Mouse (Mus musculus): Measurements from ENCODE around the gene Lrig1. TPM values are rescaled to one million over a fixed set of nuclear protein-coding genes. Genes with fewer than 3 reads are reported as not detected.
A peak's percentile ranks its signal among the peaks of the same experiment; 100 is the strongest.

Gene Lrig1
- polyA plus RNA-seq, 1 experiment from 2014 or later, result 23.8 TPM

DNA sequence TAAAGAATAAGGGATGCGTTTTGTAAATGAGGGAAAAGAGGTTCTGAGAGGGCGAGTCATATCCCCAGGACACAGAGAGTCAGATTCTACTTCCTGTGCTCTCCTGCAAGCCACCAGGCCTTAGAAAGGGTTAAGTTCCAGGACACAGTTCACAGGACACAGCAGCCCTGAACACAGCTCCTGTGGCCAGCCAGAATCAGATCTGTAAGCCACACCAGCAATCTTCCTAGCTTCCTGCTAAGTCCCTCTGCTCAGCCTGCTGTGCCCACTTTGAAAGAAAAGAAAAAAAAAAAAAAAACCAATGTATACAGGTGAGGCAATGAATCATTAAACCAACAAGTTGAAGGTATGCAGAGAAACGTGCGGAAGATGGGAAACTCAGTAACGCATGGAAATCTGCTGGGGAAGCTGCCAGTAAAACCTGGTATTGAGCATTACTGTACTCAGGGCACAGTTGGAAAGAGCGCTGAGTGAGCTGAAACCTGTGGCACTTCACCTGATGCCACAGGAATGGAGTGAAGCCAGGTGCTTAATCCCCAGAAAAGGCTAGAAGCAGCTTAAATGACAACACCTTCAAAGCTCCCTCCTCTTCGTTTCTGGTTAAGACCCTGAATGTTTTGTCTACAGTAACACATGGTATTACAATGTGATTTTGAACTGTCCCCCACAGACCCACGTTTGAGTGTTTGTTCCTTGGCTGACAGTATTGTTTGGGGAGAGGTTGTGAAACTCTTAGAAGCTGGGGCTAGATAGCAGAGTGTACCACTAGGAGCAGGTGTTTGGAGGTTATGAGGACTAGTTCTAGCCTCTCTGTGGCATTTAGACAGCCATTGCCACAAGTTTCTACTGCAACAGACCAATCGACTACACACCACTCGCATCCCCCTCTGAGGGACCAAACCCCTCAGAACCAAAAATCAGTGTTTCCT is 46.3 kb downstream of the Lrig1 start:
- no peak overlapping the region for H3K4me3 ChIP-seq
- H3K9me3 ChIP-seq, result no peaks in the 10 kb centered on the region
- no peaks in the 10 kb centered on the region for H3K27me3 ChIP-seq
- ATAC-seq (ENCODE audit: low FRiP score, low read depth), result no peak
- H3K4me1 ChIP-seq (replicated peaks), result peaks cover 44% of the 10 kb centered on the region
- H3K36me3 ChIP-seq, result no peaks in the 10 kb centered on the region
- 76% methylated on average over 10 of the region's 10 CpGs for WGBS
- no peak overlapping the region for H3K9ac ChIP-seq
- no peak overlapping the region for H3K4me2 ChIP-seq
- no peak overlapping the region for H3K27ac ChIP-seq (replicated peaks)

DNA sequence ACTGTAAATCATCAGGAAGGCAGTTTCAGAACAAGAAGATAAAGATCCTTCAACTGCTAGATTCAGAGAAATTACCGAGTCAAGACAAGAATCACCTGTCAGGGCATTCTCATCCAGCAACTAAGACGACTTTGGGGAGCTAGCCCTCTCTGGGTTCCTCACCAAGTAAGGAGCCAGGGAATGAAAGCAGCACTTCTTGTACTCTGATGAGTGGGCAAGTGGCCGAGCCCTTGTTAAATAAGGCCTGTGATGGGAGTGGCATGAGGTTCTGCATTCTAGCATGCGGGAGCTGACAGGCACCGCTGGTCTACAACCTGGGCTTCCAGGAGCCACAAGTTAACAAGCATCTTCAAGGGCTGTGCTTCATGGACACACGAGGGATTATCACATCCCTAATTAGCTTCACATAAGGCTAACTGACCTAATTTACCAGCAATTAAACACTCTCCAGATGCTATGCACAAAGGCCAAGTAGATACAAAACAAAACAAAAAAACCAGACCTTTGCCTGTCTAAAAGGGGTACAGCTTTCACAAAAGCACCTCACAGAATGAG is 47.2 kb downstream of the Lrig1 start:
- no peaks in the 10 kb centered on the region for H3K36me3 ChIP-seq
- H3K4me2 ChIP-seq, result no peak overlapping the region
- H3K27ac ChIP-seq (replicated peaks), result no peak overlapping the region
- H3K9ac ChIP-seq, result no peak overlapping the region
- no peaks in the 10 kb centered on the region for H3K27me3 ChIP-seq
- ATAC-seq (ENCODE audit: low FRiP score, low read depth), result no peak
- no peak overlapping the region for H3K4me3 ChIP-seq
- WGBS, result 62% methylated on average over 6 of the region's 6 CpGs
- H3K4me1 ChIP-seq (replicated peaks), result peaks cover 53% of the 10 kb centered on the region
- no peaks in the 10 kb centered on the region for H3K9me3 ChIP-seq

DNA sequence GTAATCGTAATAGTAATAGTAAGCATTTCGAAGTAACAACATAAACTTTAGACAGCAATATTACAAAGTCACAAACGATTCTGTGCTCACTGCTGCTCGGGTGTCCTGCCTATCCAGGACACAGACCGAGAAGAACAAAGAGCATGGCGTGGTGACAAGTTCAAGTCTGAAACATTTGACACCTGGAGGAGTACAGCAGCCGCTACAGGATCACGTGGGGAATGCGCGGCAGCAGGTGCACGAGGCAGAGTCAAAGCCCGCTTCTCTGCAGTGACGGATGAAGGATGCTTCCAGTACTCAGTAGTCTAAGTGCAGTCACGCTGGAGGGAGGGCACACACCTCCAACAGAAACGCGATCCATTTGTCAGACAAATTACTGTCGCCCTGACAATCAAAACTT is 48.4 kb downstream of the Lrig1 start:
- Histone ChIP-seq H3K27me3 (no peaks in the 10 kb centered on the region), H3K36me3 (no peaks in the 10 kb centered on the region), H3K4me3 (no peak overlapping the region), H3K9ac (no peak overlapping the region), H3K4me1 (replicated peaks) (peaks cover 55% of the 10 kb centered on the region), H3K4me2 (no peak overlapping the region), H3K9me3 (no peaks in the 10 kb centered on the region), H3K27ac (replicated peaks) (no peak overlapping the region)
- no peak for ATAC-seq (ENCODE audit: low FRiP score, low read depth)
- WGBS, result 69% methylated on average over 17 of the region's 17 CpGs

DNA sequence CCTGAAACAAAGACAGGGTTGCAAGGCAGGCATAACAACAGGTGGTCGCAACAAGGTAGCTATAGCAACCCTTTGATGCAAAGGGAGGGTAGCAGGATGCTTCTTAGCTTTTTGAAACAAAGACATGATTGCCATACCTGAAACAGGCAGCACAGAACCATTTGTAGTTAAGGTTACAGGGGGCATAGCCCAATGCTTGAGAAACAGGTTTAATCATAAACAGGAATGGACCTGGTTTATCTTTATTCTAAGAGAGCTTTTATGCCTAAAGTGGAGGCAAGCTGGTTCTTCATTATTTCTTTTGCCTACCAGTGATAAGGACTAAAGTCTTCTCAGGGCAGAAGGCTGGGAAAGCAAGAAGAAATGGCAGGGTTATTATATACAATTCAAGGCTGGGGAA is 50.3 kb downstream of the Lrig1 start:
- no peak for ATAC-seq (ENCODE audit: low FRiP score, low read depth)
- Histone ChIP-seq H3K4me2 (no peak overlapping the region), H3K36me3 (no peaks in the 10 kb centered on the region), H3K27ac (replicated peaks) (0 out of 2 replicates have a peak overlapping the region, but pooled peaks have one; percentile 4), H3K4me3 (no peak overlapping the region), H3K9ac (no peak overlapping the region), H3K27me3 (no peaks in the 10 kb centered on the region), H3K9me3 (no peaks in the 10 kb centered on the region), H3K4me1 (replicated peaks) (peaks cover 50% of the 10 kb centered on the region)
- 61% methylated on average over 1 of the region's 1 CpGs for WGBS

DNA sequence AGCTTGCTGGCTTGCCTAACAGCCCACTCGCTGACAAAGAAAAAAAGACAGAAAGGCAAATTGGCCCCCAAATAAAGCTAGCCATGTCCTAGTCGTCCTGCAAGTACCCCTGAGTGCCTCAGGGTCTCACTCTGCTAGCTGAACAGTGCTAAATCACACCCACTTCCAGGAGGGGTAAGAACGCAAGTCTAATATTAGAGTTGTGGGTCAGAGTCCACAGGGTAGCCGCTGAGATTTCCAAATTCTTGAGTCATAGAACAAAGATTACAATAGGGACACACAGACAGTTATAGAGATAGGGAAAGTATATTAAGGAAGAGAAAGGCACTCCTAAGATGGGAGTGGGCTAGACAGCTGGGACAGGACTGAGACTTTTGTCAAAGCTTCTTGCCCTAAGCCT is 51.5 kb downstream of the Lrig1 start:
- peaks cover 50% of the 10 kb centered on the region for H3K4me1 ChIP-seq (replicated peaks)
- H3K4me3 ChIP-seq, result no peak overlapping the region
- 37% methylated on average over 4 of the region's 4 CpGs for WGBS
- no peak for ATAC-seq (ENCODE audit: low FRiP score, low read depth)
- H3K27ac ChIP-seq (replicated peaks), result peak overlapping the region; percentile 61
- H3K36me3 ChIP-seq, result no peaks in the 10 kb centered on the region
- no peak overlapping the region for H3K9ac ChIP-seq
- no peaks in the 10 kb centered on the region for H3K27me3 ChIP-seq
- H3K4me2 ChIP-seq, result no peak overlapping the region
- no peaks in the 10 kb centered on the region for H3K9me3 ChIP-seq

DNA sequence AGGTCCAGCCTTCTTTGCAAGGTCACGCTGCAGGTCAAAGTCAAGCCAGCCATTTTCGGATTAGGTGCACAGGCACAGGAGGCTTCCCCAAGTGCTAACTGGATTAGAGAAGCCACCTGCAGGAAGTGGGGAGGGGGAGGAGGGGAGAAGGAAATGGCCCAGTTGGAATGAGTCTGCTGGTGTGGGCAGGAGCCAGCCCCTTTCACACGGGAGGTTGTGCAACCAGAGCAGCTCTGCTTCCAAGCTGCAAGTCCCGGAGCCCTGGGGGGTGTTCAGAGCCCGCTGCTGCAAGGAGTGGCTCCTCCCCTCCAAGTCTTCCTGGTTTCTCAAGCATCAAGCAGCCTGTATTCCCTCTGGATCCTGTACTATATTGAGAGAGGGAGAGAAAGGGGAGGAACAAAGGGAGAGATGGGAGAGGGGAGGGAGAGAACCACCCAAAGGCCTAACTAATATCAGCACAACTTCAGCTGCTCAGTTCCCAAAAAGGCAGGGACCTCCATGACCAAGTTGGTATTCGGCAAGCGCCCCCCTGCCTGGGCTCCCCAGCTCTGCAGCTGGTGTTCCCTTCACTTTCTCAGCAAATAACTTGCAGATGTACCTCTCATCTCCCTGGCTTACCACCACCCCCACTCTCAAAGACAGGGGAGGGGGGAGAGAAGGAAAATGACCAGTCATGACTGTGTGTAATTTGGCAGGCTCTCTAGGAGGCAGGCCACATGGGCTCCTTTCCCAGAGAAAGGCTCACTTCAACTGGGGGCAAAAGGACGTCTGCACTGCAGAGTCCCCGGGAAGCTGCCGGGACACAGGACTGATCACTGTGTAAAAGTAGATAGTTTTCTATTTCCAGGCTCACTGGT is 52.2 kb downstream of the Lrig1 start:
- Histone ChIP-seq H3K4me3 (no peak overlapping the region), H3K27me3 (no peaks in the 10 kb centered on the region), H3K9me3 (no peaks in the 10 kb centered on the region), H3K4me2 (peak overlapping the region; percentile 22; the same call in 1 of the 2 replicates), H3K36me3 (no peaks in the 10 kb centered on the region), H3K4me1 (replicated peaks) (peaks cover 50% of the 10 kb centered on the region), H3K9ac (no peak overlapping the region), H3K27ac (replicated peaks) (peak overlapping the region; percentile 61)
- WGBS, result 21% methylated on average over 10 of the region's 10 CpGs
- peak; percentile 90 for ATAC-seq (ENCODE audit: low FRiP score, low read depth)

DNA sequence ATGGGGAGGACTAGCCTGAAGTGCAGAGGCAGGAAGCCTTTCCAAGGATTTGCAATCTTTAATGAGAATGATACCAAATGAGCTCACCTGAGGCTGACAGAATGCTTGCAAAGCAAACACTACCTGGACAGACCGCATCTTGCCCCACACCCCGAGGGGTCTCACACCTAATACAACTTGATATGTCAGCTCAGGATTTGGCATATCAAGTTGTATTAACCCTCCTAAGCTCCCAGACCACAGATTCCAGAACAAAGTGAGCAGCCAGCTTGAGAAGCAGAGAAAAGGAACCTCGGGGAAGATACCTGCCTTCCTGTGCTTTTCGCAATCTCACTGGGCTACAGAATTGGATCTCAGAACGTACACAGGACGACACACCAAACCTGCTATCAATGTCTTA is 53.1 kb downstream of the Lrig1 start:
- 88% methylated on average over 6 of the region's 6 CpGs for WGBS
- Histone ChIP-seq H3K27ac (replicated peaks) (peak overlapping the region; percentile 61), H3K36me3 (no peaks in the 10 kb centered on the region), H3K9ac (no peak overlapping the region), H3K9me3 (no peaks in the 10 kb centered on the region), H3K4me3 (no peak overlapping the region), H3K27me3 (no peaks in the 10 kb centered on the region), H3K4me1 (replicated peaks) (peaks cover 45% of the 10 kb centered on the region), H3K4me2 (no peak overlapping the region)
- no peak for ATAC-seq (ENCODE audit: low FRiP score, low read depth)

DNA sequence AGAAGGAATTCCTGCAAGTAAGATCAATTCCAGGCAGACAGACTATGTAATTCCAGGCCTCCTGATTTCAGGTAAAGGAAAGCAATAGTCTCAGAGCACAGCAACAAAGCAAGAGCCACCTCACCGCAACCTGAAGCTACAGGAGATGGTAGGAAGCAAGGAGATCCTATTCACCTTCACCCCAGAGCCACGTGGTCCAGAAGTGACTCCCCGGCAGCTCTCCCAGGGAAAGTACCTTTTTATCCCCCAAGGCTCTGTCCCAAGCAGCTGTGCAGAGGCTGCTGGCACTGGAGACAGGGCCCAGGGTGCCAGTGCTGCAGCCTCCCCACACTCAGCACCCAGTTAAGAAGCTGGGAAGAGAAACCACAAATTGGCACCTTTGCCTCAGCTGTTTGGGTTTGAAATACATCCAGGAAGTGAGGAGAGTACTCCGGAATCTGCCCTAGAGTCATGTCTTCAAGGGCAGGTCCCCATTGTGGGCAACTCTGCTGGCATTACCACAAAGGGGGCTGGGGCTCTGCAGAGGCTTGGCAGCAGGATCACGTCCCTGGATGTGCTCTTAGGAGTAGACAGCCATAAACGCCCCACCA is 53.6 kb downstream of the Lrig1 start:
- H3K27me3 ChIP-seq, result no peaks in the 10 kb centered on the region
- 66% methylated on average over 6 of the region's 6 CpGs for WGBS
- ATAC-seq (ENCODE audit: low FRiP score, low read depth), result no peak

DNA sequence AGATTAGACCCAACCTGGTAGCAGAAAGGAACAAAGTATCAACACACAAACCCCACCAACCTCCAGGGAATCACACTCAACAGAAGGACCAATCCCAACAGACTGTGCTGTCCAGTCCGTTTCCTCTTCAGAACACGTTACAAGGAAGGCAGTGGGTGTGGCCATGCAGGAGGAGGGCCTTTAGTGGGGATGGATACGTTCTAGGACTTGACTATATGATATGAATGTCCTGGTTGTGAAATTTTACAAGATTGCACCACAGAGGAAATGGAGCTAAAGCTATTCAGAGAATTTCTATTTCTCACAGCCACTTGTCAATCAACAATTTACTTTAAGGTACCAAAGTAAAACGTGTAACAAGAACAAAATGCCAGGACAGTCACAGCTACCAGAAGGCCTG is 54.2 kb downstream of the Lrig1 start:
- 62% methylated on average over 4 of the region's 4 CpGs for WGBS
- no peaks in the 10 kb centered on the region for H3K9me3 ChIP-seq
- no peak overlapping the region for H3K9ac ChIP-seq
- H3K4me1 ChIP-seq (replicated peaks), result peaks cover 42% of the 10 kb centered on the region
- no peak overlapping the region for H3K4me3 ChIP-seq
- H3K36me3 ChIP-seq, result no peaks in the 10 kb centered on the region
- no peaks in the 10 kb centered on the region for H3K27me3 ChIP-seq
- ATAC-seq (ENCODE audit: low FRiP score, low read depth), result no peak
- 0 out of 2 replicates have a peak overlapping the region, but pooled peaks have one; percentile 61 for H3K27ac ChIP-seq (replicated peaks)
- no peak overlapping the region for H3K4me2 ChIP-seq

More for the DNA sequence above, 53.6 kb downstream of the Lrig1 start:
- no peaks in the 10 kb centered on the region for H3K9me3 ChIP-seq
- peak overlapping the region; percentile 61 for H3K27ac ChIP-seq (replicated peaks)
- peaks cover 42% of the 10 kb centered on the region for H3K4me1 ChIP-seq (replicated peaks)
- no peak overlapping the region for H3K4me3 ChIP-seq
- H3K36me3 ChIP-seq, result no peaks in the 10 kb centered on the region
- no peak overlapping the region for H3K9ac ChIP-seq
- no peak overlapping the region for H3K4me2 ChIP-seq

DNA sequence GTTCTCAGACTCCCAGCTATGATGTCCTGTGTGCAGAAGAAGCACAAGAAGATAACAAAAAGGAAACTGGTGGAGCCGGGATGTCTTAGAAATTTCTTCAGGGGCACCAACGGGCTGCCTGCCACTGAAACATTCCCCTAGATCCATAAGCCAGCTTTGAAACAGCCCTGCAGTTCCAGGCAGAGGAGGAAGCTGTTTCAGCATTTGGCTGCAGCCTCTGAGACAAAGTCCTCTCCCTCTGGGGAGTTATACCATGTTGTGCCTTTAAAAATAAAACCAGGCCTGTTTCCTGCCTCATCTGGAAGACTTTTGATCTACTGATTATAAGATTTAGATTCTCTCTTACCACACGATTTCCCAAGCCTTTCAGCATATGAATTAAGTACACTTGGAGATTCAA is 55.3 kb downstream of the Lrig1 start:
- H3K4me1 ChIP-seq (replicated peaks), result peaks cover 39% of the 10 kb centered on the region
- H3K4me2 ChIP-seq, result no peak overlapping the region
- H3K4me3 ChIP-seq, result no peak overlapping the region
- H3K36me3 ChIP-seq, result no peaks in the 10 kb centered on the region
- H3K9me3 ChIP-seq, result no peaks in the 10 kb centered on the region
- no peak overlapping the region for H3K9ac ChIP-seq
- H3K27me3 ChIP-seq, result no peaks in the 10 kb centered on the region
- ATAC-seq (ENCODE audit: low FRiP score, low read depth), result no peak
- 76% methylated on average over 3 of the region's 3 CpGs for WGBS
- H3K27ac ChIP-seq (replicated peaks), result no peak overlapping the region

DNA sequence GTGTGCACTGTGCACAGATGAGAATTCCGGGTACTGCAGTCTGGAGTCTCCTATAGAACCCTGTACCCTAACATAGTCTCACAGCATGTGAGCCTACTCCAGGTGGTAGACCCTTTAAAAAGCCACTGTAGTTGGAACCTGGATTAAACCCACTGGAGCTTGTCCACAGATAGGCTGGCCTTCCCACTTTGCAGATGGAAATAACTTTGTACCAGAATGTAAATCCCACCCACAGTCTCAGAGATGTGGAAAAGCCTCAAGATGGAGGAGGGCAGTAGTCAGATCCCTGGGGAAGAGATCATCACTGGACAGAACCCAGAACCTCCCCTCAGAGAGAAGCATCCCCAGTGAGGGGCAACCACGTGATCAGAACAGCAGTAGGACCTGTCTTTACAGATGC is 56.0 kb downstream of the Lrig1 start:
- Histone ChIP-seq H3K4me1 (replicated peaks) (peaks cover 35% of the 10 kb centered on the region), H3K4me3 (no peak overlapping the region), H3K9ac (no peak overlapping the region), H3K4me2 (no peak overlapping the region), H3K27me3 (no peaks in the 10 kb centered on the region), H3K36me3 (no peaks in the 10 kb centered on the region), H3K9me3 (no peaks in the 10 kb centered on the region), H3K27ac (replicated peaks) (no peak overlapping the region)
- ATAC-seq (ENCODE audit: low FRiP score, low read depth), result no peak
- WGBS, result 86% methylated on average over 2 of the region's 2 CpGs

All from hindbrain, embryonic 15.5 days (tissue).